Mouse (Mus musculus): ENCODE data around the gene Bcar1. TPM values are rescaled to one million over a fixed set of nuclear protein-coding genes. Genes with fewer than 3 reads are reported as not detected.

Gene Bcar1
- polyA plus RNA-seq, 1 experiment from 2014 or later: 52.1 TPM

DNA sequence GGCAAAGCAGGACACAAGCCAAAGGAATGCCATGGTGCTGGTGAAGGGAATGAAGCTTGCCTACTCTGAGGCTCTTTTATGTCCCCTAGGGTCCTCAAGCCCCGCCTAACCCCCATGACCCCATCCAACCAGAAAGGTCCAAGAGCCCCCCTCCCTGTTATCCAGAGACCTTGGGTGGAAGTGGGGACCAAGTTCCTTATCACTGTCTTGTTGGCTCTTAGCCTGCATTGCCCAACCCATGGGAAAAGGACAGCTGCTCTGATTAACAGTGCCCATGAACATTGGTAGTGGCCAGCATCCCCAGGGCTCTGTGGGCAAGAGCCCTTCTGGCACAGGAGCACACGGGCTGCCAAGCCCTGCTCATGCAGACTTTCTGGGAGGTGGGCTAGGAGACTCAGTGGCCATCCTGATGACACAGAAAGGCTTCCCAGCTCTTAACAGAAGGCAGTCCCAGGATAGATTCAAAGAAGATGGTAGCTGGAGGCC is 52.6 kb downstream of the Bcar1 start, which contains the start of gene Ctrb1:
Gene Ctrb1 (minus strand): TSS at position 51 of the 486 bp plus-strand sequence.
- Histone ChIP-seq H3K4me2 (replicated peaks) (no peak within 1 kb of the TSS), H3K4me1 (replicated peaks; ENCODE audit: control insufficient read depth, insufficient read depth, low read length) (no peaks in the 10 kb centered on the region), H3K9ac (no peak within 1 kb of the TSS), H3K27me3 (ENCODE audit: control insufficient read depth, insufficient read depth, low read length) (no peaks in the 10 kb centered on the region), H3K36me3 (replicated peaks; ENCODE audit: control insufficient read depth, insufficient read depth) (no peaks in the 10 kb centered on the region), H3K4me3 (replicated peaks; ENCODE audit: low read length) (no peak within 1 kb of the TSS), H3K27ac (no peak within 1 kb of the TSS), H3K9me3 (ENCODE audit: control insufficient read depth, low read length) (no peaks in the 10 kb centered on the region)
- DNase-seq (ENCODE audit: low spot score) (no peak), ATAC-seq (ENCODE audit: low FRiP score) (no peak)
- WGBS: 75% methylated on average over 2 of the region's 2 CpGs

GRCm38 (mm10) chr8:111686881-111687280 is 56.7 kb downstream of the Bcar1 start:
- ATAC-seq (ENCODE audit: low FRiP score): no peak
- 85% methylated on average over 13 of the region's 13 CpGs for WGBS
- no peak for DNase-seq (ENCODE audit: low spot score)
- no peaks in the 10 kb centered on the region for H3K4me1 ChIP-seq (replicated peaks; ENCODE audit: control insufficient read depth, insufficient read depth, low read length)
- no peak overlapping the region for H3K4me2 ChIP-seq (replicated peaks)
- H3K27me3 ChIP-seq (ENCODE audit: control insufficient read depth, insufficient read depth, low read length): no peaks in the 10 kb centered on the region
- H3K4me3 ChIP-seq (replicated peaks; ENCODE audit: low read length): no peak overlapping the region
- H3K36me3 ChIP-seq (replicated peaks; ENCODE audit: control insufficient read depth, insufficient read depth): no peaks in the 10 kb centered on the region
- no peaks in the 10 kb centered on the region for H3K9me3 ChIP-seq (ENCODE audit: control insufficient read depth, low read length)
- H3K9ac ChIP-seq: no peak overlapping the region
- H3K27ac ChIP-seq: no peak overlapping the region

- DNase-seq (ENCODE audit: low spot score) (no peak), ATAC-seq (ENCODE audit: low FRiP score) (no peak)
- Histone ChIP-seq H3K4me1 (replicated peaks; ENCODE audit: control insufficient read depth, insufficient read depth, low read length) (no peaks in the 10 kb centered on the region), H3K27me3 (ENCODE audit: control insufficient read depth, insufficient read depth, low read length) (no peaks in the 10 kb centered on the region), H3K27ac (no peak overlapping the region), H3K9ac (no peak overlapping the region), H3K4me3 (replicated peaks; ENCODE audit: low read length) (no peak overlapping the region), H3K4me2 (replicated peaks) (no peak overlapping the region), H3K36me3 (replicated peaks; ENCODE audit: control insufficient read depth, insufficient read depth) (no peaks in the 10 kb centered on the region), H3K9me3 (ENCODE audit: control insufficient read depth, low read length) (no peaks in the 10 kb centered on the region)
- WGBS: 35% methylated on average over 9 of the region's 9 CpGs
Measured at GRCm38 (mm10) chr8:111682521-111682920, 61.1 kb downstream of the Bcar1 start.

GRCm38 (mm10) chr8:111681153-111681552 is 62.5 kb downstream of the Bcar1 start:
- Histone ChIP-seq H3K9me3 (ENCODE audit: control insufficient read depth, low read length) (peaks cover 4% of the 10 kb centered on the region; the same call in 1 of the 2 replicates), H3K4me2 (replicated peaks) (peak overlapping the region; percentile 7; the same call in 1 of the 2 replicates), H3K36me3 (replicated peaks; ENCODE audit: control insufficient read depth, insufficient read depth) (no peaks in the 10 kb centered on the region), H3K27me3 (ENCODE audit: control insufficient read depth, insufficient read depth, low read length) (no peaks in the 10 kb centered on the region), H3K27ac (no peak overlapping the region; the same call in 1 of the 2 replicates), H3K4me1 (replicated peaks; ENCODE audit: control insufficient read depth, insufficient read depth, low read length) (no peaks in the 10 kb centered on the region), H3K9ac (no peak overlapping the region), H3K4me3 (replicated peaks; ENCODE audit: low read length) (no peak overlapping the region)
- WGBS: 60% methylated on average over 11 of the region's 11 CpGs
- no peak for ATAC-seq (ENCODE audit: low FRiP score)
- DNase-seq (ENCODE audit: low spot score): peak; percentile 41

DNA sequence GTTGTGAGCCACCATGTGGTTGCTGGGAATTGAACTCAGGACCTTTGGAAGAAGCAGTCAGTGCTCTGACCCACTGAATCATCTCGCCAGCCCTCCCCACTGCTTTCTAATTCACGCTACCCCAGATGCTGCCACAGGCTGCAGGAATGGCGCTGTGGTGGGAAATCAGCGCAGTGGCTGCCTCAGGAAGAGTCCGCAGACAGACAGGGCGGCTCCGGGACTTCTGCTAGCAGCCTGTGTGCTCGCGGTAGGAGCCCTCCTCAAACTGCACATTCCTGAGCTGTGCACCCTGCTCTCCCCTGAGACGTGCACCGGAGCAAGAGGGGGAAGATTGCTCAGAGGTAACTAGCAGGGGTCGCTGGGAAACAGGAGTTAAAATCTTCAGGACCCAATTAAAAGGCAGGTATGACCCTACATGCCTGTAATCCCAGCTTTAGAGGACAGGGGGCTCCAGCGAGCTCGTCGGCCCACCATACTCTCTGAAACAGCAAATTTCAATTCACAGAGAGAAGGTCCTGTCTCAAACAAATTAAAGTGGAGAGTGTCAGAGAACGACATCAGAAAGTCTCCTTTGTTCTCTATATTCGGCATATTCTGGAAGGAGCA is 63.1 kb downstream of the Bcar1 start:
- peak; percentile 30 for DNase-seq (ENCODE audit: low spot score)
- H3K9ac ChIP-seq: no peak overlapping the region
- peaks cover 6% of the 10 kb centered on the region; the same call in 1 of the 2 replicates for H3K9me3 ChIP-seq (ENCODE audit: control insufficient read depth, low read length)
- no peak for ATAC-seq (ENCODE audit: low FRiP score)
- H3K4me3 ChIP-seq (replicated peaks; ENCODE audit: low read length): no peak overlapping the region
- no peaks in the 10 kb centered on the region for H3K36me3 ChIP-seq (replicated peaks; ENCODE audit: control insufficient read depth, insufficient read depth)
- H3K27ac ChIP-seq: no peak overlapping the region; the same call in 1 of the 2 replicates
- H3K4me2 ChIP-seq (replicated peaks): peak overlapping the region; percentile 7; the same call in 1 of the 2 replicates
- no peaks in the 10 kb centered on the region for H3K4me1 ChIP-seq (replicated peaks; ENCODE audit: control insufficient read depth, insufficient read depth, low read length)
- WGBS: 38% methylated on average over 17 of the region's 17 CpGs
- no peaks in the 10 kb centered on the region for H3K27me3 ChIP-seq (ENCODE audit: control insufficient read depth, insufficient read depth, low read length)

DNA sequence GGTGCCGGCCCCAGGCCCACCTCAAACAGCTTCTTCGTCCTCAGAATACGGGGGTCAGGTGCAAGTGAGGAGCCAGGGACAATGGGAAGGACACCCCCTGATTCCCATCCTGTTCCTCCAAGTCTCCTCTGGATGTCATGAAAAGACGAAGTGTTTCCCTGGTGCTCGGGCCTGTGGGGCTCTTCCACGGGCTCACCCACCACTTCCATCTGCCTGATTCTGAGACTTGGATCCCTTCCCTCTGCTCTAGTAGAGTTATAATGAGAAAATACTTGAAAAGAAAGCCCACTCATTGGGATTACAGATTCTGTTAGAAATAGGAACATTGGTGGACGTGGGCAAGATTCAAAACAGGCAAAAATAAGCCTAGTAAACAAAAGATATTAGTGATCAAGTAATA is 64.8 kb downstream of the Bcar1 start:
- WGBS: 91% methylated on average over 7 of the region's 7 CpGs
- H3K4me2 ChIP-seq (replicated peaks): no peak overlapping the region
- ATAC-seq (ENCODE audit: low FRiP score): no peak
- H3K4me1 ChIP-seq (replicated peaks; ENCODE audit: control insufficient read depth, insufficient read depth, low read length): no peaks in the 10 kb centered on the region
- H3K9me3 ChIP-seq (ENCODE audit: control insufficient read depth, low read length): peaks cover 6% of the 10 kb centered on the region; the same call in 1 of the 2 replicates
- no peaks in the 10 kb centered on the region for H3K36me3 ChIP-seq (replicated peaks; ENCODE audit: control insufficient read depth, insufficient read depth)
- no peak overlapping the region for H3K9ac ChIP-seq
- H3K27ac ChIP-seq: no peak overlapping the region
- no peak for DNase-seq (ENCODE audit: low spot score)
- no peak overlapping the region for H3K4me3 ChIP-seq (replicated peaks; ENCODE audit: low read length)
- H3K27me3 ChIP-seq (ENCODE audit: control insufficient read depth, insufficient read depth, low read length): no peaks in the 10 kb centered on the region

- Histone ChIP-seq H3K36me3 (replicated peaks; ENCODE audit: control insufficient read depth, insufficient read depth) (no peaks in the 10 kb centered on the region), H3K27ac (no peak overlapping the region), H3K4me1 (replicated peaks; ENCODE audit: control insufficient read depth, insufficient read depth, low read length) (no peaks in the 10 kb centered on the region), H3K27me3 (ENCODE audit: control insufficient read depth, insufficient read depth, low read length) (no peaks in the 10 kb centered on the region), H3K4me2 (replicated peaks) (no peak overlapping the region), H3K4me3 (replicated peaks; ENCODE audit: low read length) (no peak overlapping the region), H3K9me3 (ENCODE audit: control insufficient read depth, low read length) (peaks cover 6% of the 10 kb centered on the region; the same call in 1 of the 2 replicates), H3K9ac (no peak overlapping the region)
- 37% methylated on average over 3 of the region's 3 CpGs for WGBS
- ATAC-seq (ENCODE audit: low FRiP score) (no peak), DNase-seq (ENCODE audit: low spot score) (peak; percentile 85)
Measured at GRCm38 (mm10) chr8:111678111-111678510, 65.5 kb downstream of the Bcar1 start.

GRCm38 (mm10) chr8:111676237-111676636 is 67.4 kb downstream of the Bcar1 start:
- no peaks in the 10 kb centered on the region for H3K27me3 ChIP-seq (ENCODE audit: control insufficient read depth, insufficient read depth, low read length)
- no peak overlapping the region for H3K9ac ChIP-seq
- peaks cover 7% of the 10 kb centered on the region for H3K36me3 ChIP-seq (replicated peaks; ENCODE audit: control insufficient read depth, insufficient read depth)
- H3K4me1 ChIP-seq (replicated peaks; ENCODE audit: control insufficient read depth, insufficient read depth, low read length): no peaks in the 10 kb centered on the region
- no peak overlapping the region for H3K4me2 ChIP-seq (replicated peaks)
- H3K27ac ChIP-seq: no peak overlapping the region
- H3K9me3 ChIP-seq (ENCODE audit: control insufficient read depth, low read length): peaks cover 6% of the 10 kb centered on the region; the same call in 1 of the 2 replicates
- no peak overlapping the region for H3K4me3 ChIP-seq (replicated peaks; ENCODE audit: low read length)
- ATAC-seq (ENCODE audit: low FRiP score) (no peak), DNase-seq (ENCODE audit: low spot score) (no peak)
- 82% methylated on average over 8 of the region's 8 CpGs for WGBS

DNA sequence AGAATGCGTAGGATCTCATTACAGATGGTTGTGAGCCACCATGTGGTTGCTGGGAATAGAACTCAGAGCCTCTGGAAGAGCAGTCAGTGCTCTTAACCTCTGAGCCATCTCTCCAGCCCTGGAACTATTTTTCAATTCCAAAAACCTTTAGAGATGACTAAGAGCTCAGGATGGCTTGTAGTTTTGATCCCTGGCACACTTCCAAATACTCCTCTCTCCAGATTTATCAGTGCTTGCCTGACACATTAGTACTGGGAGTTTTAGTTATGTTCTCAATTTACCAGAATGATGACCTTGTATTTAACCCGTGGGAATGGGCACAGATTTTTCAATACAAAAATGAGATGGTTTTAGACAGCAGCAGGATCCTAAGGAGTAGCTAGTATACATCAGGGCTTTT is 76.9 kb downstream of the Bcar1 start:
- H3K4me2 ChIP-seq (replicated peaks): no peak overlapping the region
- H3K4me1 ChIP-seq (replicated peaks; ENCODE audit: control insufficient read depth, insufficient read depth, low read length): no peaks in the 10 kb centered on the region
- no peak overlapping the region for H3K9ac ChIP-seq
- WGBS: 93% methylated on average over 2 of the region's 2 CpGs
- ATAC-seq (ENCODE audit: low FRiP score): no peak
- H3K27ac ChIP-seq: no peak overlapping the region
- H3K9me3 ChIP-seq (ENCODE audit: control insufficient read depth, low read length): no peaks in the 10 kb centered on the region
- H3K36me3 ChIP-seq (replicated peaks; ENCODE audit: control insufficient read depth, insufficient read depth): peaks cover 44% of the 10 kb centered on the region
- no peaks in the 10 kb centered on the region for H3K27me3 ChIP-seq (ENCODE audit: control insufficient read depth, insufficient read depth, low read length)
- H3K4me3 ChIP-seq (replicated peaks; ENCODE audit: low read length): no peak overlapping the region
- DNase-seq (ENCODE audit: low spot score): no peak
